Mouse (Mus musculus) embryonic stem cell, embryonic (primary cell): Measurements from ENCODE around the gene Tcf19.

ENCODE experiments used
- CTCF ChIA-PET, 4 experiments: fragments of 300-600 bp in 2 of 4; fragments of 350-600 bp in 2 of 4; sonication (Branson Sonifier 250); formaldehyde crosslinking; loops; one replicate each; lab custom pipeline; 2022; ENCODE audit warnings: inconsistent platforms in 2 of 4; lab: Charles Lee
- POLR2A ChIA-PET, 4 experiments: fragments of 300-600 bp in 2 of 4; fragments of 350-600 bp in 2 of 4; sonication (Branson Sonifier 250); formaldehyde crosslinking; loops; one replicate each; lab custom pipeline; 2022; ENCODE audit warnings: antibody characterized with exemption in 4 of 4, inconsistent platforms in 1 of 4; lab: Charles Lee

The Tcf19 gene

DNA sequence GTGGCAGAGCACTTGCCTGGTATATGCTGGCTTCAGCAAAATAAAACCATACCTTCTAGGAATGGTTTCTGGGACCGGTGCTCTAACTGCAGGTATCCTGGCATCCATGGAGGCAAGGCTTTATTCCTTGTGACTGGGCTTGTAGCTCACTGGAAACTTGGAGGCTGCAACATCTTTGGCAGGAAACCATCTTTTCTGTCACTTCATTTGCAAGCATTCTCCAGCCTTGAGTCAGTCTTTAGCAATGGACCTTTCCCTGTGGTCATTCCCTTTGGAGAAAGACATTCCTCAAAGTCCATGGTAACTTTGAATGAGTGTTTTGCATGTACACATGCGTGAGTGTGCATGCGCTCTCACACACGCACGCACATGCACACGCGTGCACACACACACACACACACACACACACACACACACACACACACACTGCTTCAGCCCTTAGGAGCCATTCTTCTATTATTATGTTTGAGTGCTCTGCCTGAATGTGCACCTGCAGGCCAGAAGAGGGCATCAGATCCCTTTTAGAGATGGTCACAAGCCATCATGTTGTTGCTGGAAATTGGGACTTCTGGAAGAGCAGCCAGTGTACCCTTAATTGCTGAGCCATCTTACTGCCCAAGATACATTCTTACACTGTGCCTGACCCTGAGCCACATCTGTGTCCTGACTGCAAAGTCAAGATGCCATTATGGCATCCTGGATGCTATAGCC is 3.6 kb downstream of the Tcf19 start:
- ChIA-PET POLR2A (interaction anchor here (0.6 to 20.8 kb wide), 22 partner anchors 8 to 1508 kb away, joined by 3 to 630 read pairs (median 5); partner anchors contain the start of genes Pou5f1 (in 2 of the 4) and Psors1c2 (in 1 of the 4)), CTCF (interaction anchor here (0.6 to 7.9 kb wide), 32 partner anchors 9 to 548 kb away, joined by 3 to 52 read pairs (median 6); partner anchors contain the start of gene Cdsn (in 1 of the 4))

- CTCF ChIA-PET = interaction anchor here (0.5 to 7.9 kb wide), 35 partner anchors 9 to 406 kb away, joined by 3 to 46 read pairs (median 5); no protein-coding TSS in a partner anchor
Observed at GRCm38 (mm10) chr17:35509284-35509683, 7.3 kb downstream of the Tcf19 start.

GRCm38 (mm10) chr17:35508279-35508678 is 8.3 kb downstream of the Tcf19 start:
- ChIA-PET CTCF (interaction anchor here (0.7 to 7.9 kb wide), 18 partner anchors 9 to 342 kb away, joined by 3 to 46 read pairs (median 4); no protein-coding TSS in a partner anchor), POLR2A (interaction anchor here (0.6 to 20.8 kb wide), 12 partner anchors 8 to 1389 kb away, joined by 3 to 630 read pairs (median 6); partner anchors contain the start of gene Pou5f1 (in 1 of the 4))

More at GRCm38 (mm10) chr17:35509284-35509683, 7.3 kb downstream of the Tcf19 start:
- POLR2A ChIA-PET = interaction anchor here (0.6 to 20.8 kb wide), 20 partner anchors 9 to 324 kb away, joined by 3 to 630 read pairs (median 4); partner anchors contain the start of genes Pou5f1 (in 1 of the 4) and Psors1c2 (in 1 of the 4)

GRCm38 (mm10) chr17:35507556-35508260 is 8.9 kb downstream of the Tcf19 start:
- ChIA-PET POLR2A (interaction anchor here in 3 of 4 experiments (0.6 to 20.8 kb wide), 12 partner anchors 9 to 1389 kb away, joined by 3 to 630 read pairs (median 8); partner anchors contain the start of gene Pou5f1 (in 1 of the 3)), CTCF (interaction anchor here in 3 of 4 experiments (0.5 to 7.9 kb wide), 13 partner anchors 10 to 341 kb away, joined by 3 to 46 read pairs (median 3); no protein-coding TSS in a partner anchor)

GRCm38 (mm10) chr17:35506881-35507280 is 9.7 kb downstream of the Tcf19 start:
- ChIA-PET CTCF (interaction anchor here in 2 of 4 experiments (0.5 to 3.7 kb wide), 8 partner anchors 9 to 87 kb away, joined by 3 to 46 read pairs (median 4); partner anchors contain the start of genes Psors1c2 (in 1 of the 2) and Tcf19 (in 1 of the 2)), POLR2A (interaction anchor here in 3 of 4 experiments (0.7 to 24.5 kb wide), 13 partner anchors 2 to 37 kb away, joined by 3 to 630 read pairs (median 4); partner anchors contain the start of genes Cchcr1 (in 2 of the 3), Tcf19 (in 2 of the 3) and Pou5f1 (in 1 of the 3))

DNA sequence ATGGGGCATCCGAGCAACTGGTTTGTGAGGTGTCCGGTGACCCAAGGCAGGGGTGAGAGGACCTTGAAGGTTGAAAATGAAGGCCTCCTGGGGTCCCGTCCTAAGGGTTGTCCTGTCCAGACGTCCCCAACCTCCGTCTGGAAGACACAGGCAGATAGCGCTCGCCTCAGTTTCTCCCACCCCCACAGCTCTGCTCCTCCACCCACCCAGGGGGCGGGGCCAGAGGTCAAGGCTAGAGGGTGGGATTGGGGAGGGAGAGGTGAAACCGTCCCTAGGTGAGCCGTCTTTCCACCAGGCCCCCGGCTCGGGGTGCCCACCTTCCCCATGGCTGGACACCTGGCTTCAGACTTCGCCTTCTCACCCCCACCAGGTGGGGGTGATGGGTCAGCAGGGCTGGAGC is 10.8 kb downstream of the Tcf19 start, which contains the start of gene Pou5f1:
Gene Pou5f1, plus strand, starts transcription at position 243 of the 400 bp plus-strand sequence.
- ChIA-PET CTCF (interaction anchor here in 3 of 4 experiments (0.6 to 4.4 kb wide), 11 partner anchors 11 to 484 kb away, joined by 3 to 25 read pairs (median 3); partner anchors contain the start of genes Cchcr1 (in 1 of the 3) and Tcf19 (in 1 of the 3)), POLR2A (interaction anchor here (0.5 to 24.5 kb wide), 19 partner anchors 4 to 555 kb away, joined by 3 to 630 read pairs (median 9); partner anchors contain the start of genes Cchcr1 (in 2 of the 4), Tcf19 (in 2 of the 4), Ier3 (in 1 of the 4) and Ly6g6e (in 1 of the 4))

DNA sequence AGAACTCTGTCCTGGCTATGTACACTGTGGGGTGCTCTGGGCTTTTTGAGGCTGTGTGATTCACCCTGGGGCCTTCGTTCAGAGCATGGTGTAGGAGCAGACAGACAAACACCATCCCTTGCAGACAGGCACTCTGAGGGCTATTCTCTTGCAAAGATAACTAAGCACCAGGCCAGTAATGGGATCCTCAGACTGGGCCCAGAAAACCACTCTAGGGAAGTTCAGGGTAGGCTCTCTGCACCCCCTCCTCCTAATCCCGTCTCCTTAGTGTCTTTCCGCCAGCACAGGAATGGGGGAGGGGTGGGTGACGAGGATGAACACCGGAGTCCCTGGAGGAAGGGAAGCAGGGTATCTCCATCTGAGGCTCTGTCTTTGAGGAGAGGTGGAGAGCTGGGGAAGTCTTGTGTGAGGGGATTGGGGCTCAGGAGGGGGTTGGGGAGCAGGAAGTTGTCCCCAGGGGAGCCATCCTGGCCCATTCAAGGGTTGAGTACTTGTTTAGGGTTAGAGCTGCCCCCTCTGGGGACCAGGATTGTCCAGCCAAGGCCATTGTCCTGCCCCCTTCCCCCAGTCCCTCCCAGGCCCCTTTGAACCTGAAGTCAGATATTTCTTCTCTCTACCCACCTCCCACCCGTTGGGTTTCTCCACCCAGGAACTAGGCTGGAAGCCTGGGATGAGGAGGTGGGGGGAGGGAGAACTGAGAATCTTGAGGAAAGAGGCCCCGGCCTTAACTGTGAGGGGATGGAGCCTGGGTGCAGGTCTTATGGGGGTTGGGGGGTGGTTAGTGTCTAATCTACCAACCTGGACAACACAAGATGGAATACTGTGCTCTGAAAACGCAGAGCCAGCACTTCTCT is 11.8 kb downstream of the Tcf19 start:
- CTCF ChIA-PET = interaction anchor here in 3 of 4 experiments (0.6 to 6.3 kb wide), 18 partner anchors 8 to 483 kb away, joined by 3 to 52 read pairs (median 4); partner anchors contain the start of genes Cchcr1 (in 1 of the 3) and Tcf19 (in 1 of the 3)
- POLR2A ChIA-PET = interaction anchor here (0.5 to 24.5 kb wide), 39 partner anchors 4 to 1549 kb away, joined by 3 to 630 read pairs (median 5); partner anchors contain the start of genes Cchcr1 (in 2 of the 4), Ier3 (in 2 of the 4), Tcf19 (in 2 of the 4) and Pou5f1 (in 1 of the 4)

DNA sequence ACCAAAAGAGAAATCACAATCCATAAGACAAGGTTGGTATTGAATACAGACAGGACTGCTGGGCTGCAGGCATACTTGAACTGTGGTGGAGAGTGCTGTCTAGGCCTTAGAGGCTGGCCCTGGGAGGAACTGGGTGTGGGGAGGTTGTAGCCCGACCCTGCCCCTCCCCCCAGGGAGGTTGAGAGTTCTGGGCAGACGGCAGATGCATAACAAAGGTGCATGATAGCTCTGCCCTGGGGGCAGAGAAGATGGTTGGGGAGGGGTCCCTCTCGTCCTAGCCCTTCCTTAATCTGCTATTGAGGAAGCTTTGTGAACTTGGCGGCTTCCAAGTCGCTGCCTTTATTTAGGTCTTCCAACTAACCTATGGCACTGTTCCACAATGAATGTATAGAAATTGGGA is 12.8 kb downstream of the Tcf19 start:
- POLR2A ChIA-PET = interaction anchor here (0.5 to 24.5 kb wide), 34 partner anchors 5 to 1548 kb away, joined by 3 to 630 read pairs (median 5); partner anchors contain the start of genes Cchcr1 (in 2 of the 4), Ier3 (in 2 of the 4), Tcf19 (in 2 of the 4) and Pou5f1 (in 1 of the 4)

DNA sequence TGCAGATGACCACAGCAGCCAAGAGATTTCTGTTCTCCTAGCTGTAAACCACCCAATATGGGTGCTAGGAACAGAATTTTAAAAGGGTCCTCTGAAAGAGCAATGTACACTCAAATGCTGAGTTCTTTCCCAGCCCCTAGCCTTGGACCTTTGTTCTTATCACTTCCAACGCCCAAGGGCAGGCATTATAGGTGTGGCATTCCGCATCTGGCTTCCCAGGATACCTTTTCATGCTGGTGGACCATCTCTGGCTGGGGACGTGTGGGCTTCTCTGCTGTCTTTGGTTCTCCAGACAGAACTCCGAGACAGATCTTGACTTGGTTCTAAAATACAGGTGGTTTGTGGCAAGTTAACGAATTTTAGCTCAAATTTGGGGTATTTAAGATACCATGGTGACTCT is 13.9 kb downstream of the Tcf19 start:
- ChIA-PET POLR2A (interaction anchor here in 3 of 4 experiments (0.6 to 24.5 kb wide), 35 partner anchors 7 to 760 kb away, joined by 3 to 630 read pairs (median 5); partner anchors contain the start of genes Cchcr1 (in 3 of the 3), Tcf19 (in 3 of the 3), Ddx39b (in 1 of the 3) and H2-Q10 (in 1 of the 3)), CTCF (interaction anchor here in 3 of 4 experiments (0.6 to 6.3 kb wide), 15 partner anchors 10 to 271 kb away, joined by 3 to 52 read pairs (median 5); no protein-coding TSS in a partner anchor)

More for the DNA sequence above, 12.8 kb downstream of the Tcf19 start:
- CTCF ChIA-PET = interaction anchor here in 2 of 4 experiments (0.6 to 6.3 kb wide), 14 partner anchors 7 to 370 kb away, joined by 3 to 52 read pairs (median 4); partner anchors contain the start of genes Cchcr1 (in 1 of the 2) and Tcf19 (in 1 of the 2)

DNA sequence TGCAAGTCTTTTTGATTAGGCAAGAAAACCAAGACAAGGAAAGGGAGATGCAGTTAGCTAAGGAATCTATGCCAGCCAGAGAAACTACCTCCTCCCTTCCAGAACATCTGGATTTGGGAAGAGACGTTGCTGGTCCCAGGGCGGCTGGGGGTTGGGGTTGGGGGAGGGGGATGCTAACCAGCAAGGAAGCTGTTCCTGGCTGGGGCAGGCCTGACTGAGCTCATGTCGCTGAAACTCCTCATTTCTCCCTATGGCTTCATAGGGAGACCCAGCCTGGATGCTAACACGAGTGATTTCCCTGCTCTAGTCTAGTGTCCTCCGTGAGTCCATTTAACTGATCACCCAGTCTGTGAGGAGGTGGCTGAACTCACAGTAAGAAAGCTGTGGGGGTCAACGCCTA is 14.4 kb downstream of the Tcf19 start:
- ChIA-PET POLR2A (interaction anchor here in 3 of 4 experiments (0.6 to 24.5 kb wide), 39 partner anchors 7 to 428 kb away, joined by 3 to 630 read pairs (median 4); partner anchors contain the start of genes Cchcr1 (in 3 of the 3), Tcf19 (in 3 of the 3), Ddx39b (in 1 of the 3) and H2-Q10 (in 1 of the 3)), CTCF (interaction anchor here (0.6 to 6.3 kb wide), 19 partner anchors 11 to 271 kb away, joined by 3 to 52 read pairs (median 5); no protein-coding TSS in a partner anchor)

GRCm38 (mm10) chr17:35497124-35497523 is 19.5 kb downstream of the Tcf19 start:
- CTCF ChIA-PET = interaction anchor here in 3 of 4 experiments (0.6 to 3.3 kb wide), 24 partner anchors 7 to 267 kb away, joined by 3 to 46 read pairs (median 5); partner anchors contain the start of genes Cchcr1 (in 1 of the 3) and Ddr1 (in 1 of the 3)
- POLR2A ChIA-PET = interaction anchor here (0.6 to 24.5 kb wide), 19 partner anchors 8 to 98 kb away, joined by 3 to 630 read pairs (median 5); partner anchors contain the start of genes Cchcr1 (in 2 of the 4), Pou5f1 (in 2 of the 4), Psors1c2 (in 1 of the 4) and Tcf19 (in 1 of the 4)

DNA sequence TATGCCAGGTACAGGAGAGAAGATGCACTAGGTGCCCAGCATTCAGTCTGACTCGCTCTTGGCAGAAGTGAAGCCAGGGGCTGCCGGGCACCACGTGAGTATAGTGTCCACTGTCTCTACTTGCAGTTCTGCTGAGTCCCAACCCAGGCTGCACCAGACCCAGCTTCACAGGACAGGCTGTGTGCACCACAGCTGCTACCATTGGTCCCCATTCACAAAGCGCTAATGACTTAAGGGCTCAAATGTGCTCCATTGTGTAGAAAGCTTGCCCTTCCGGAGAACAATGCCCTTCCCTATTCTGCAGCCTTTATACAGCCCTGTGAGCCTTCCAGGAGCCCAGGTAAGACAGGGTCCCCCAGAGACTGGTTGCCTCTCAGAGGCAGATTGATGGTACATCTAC is 26.3 kb downstream of the Tcf19 start:
- ChIA-PET POLR2A (interaction anchor here (0.7 to 24.5 kb wide), 29 partner anchors 10 to 103 kb away, joined by 3 to 630 read pairs (median 5); partner anchors contain the start of genes Pou5f1 (in 3 of the 4), Tcf19 (in 3 of the 4), Cchcr1 (in 2 of the 4) and Cdsn (in 1 of the 4)), CTCF (interaction anchor here (0.6 to 3.8 kb wide), 26 partner anchors 12 to 382 kb away, joined by 3 to 36 read pairs (median 5); partner anchors contain the start of genes Pou5f1 (in 1 of the 4) and Psors1c2 (in 1 of the 4))

DNA sequence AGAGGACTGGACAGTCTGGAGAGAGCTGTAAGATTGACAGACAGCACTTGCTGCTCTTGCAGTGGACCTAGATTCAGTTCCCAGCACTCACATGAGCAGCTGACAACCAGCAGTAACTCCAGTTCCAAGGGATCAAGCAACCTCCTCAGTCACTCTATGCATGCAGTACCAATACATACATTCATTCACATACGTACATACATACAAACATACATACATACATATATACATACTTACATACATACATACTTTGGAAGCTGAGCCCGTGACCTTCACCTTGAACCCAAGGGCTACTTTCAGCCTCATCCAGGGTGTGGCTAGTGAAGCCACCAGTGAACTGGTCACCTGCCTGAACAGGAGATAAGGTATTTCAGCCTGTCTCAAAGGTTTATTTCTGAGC is 28.6 kb downstream of the Tcf19 start:
- POLR2A ChIA-PET = interaction anchor here in 3 of 4 experiments (0.6 to 24.5 kb wide), 20 partner anchors 9 to 349 kb away, joined by 3 to 630 read pairs (median 5); partner anchors contain the start of genes Pou5f1 (in 3 of the 3), Cchcr1 (in 2 of the 3), Tcf19 (in 2 of the 3) and Cdsn (in 1 of the 3)
- CTCF ChIA-PET = interaction anchor here (0.6 to 3.8 kb wide), 24 partner anchors 9 to 301 kb away, joined by 3 to 36 read pairs (median 5); partner anchors contain the start of gene Pou5f1 (in 1 of the 4)

DNA sequence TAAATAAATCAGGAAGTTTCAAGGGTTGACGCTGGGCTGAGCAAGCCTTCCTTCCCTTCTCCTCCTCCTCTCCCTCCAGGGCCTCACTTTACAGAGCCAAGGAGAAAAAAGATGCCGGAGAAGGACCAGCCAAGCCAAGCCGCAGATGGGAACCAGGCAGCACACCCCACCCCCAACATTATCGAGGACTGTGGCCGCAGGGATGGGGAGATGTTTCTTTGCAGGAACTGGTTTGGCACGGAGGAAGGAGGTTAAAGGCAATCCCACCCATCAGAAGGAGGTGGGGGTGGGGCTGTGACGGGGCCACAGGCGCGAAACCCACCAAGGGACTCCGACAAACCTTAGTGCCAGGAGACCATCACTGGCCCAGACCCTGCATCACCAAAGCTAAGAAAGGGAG is 29.9 kb downstream of the Tcf19 start:
- POLR2A ChIA-PET = interaction anchor here (0.6 to 24.5 kb wide), 11 partner anchors 10 to 192 kb away, joined by 3 to 630 read pairs (median 9); partner anchors contain the start of genes Pou5f1 (in 2 of the 4), Cchcr1 (in 1 of the 4) and Tcf19 (in 1 of the 4)

More for the DNA sequence above, 29.9 kb downstream of the Tcf19 start:
- CTCF ChIA-PET = interaction anchor here in 3 of 4 experiments (0.6 to 4.3 kb wide), 8 partner anchors 17 to 257 kb away, joined by 3 to 46 read pairs (median 9); partner anchors contain the start of gene Pou5f1 (in 1 of the 3)
